Mouse (Mus musculus) brown adipose tissue, adult 24 weeks (tissue): ENCODE results near the gene Nek3. TPM values are rescaled to one million over a fixed set of nuclear protein-coding genes. Genes with fewer than 3 reads are reported as not detected.

Source experiments
- H3K27ac ChIP-seq: fragments of 200-500 bp; replicated peaks from 2 replicates; pipeline ENCODE4 v1.5.1; 2012; ENCODE audit warnings: low read depth, mild to moderate bottlenecking, low read length
- H3K4me1 ChIP-seq: fragments of 200-500 bp; 2 replicates; pipeline ENCODE4 v1.6.1; 2012; ENCODE audit warnings: low read length, mixed read lengths; ENCODE audit not compliant: control insufficient read depth, insufficient read depth, insufficient read length
- H3K4me3 ChIP-seq: fragments of 200-500 bp; 2 replicates; pipeline ENCODE4 v1.5.1; 2012; ENCODE audit warnings: low read depth, mild to moderate bottlenecking, low read length, moderate library complexity; ENCODE audit not compliant: insufficient read depth
- polyA plus RNA-seq: library from polyadenylated mRNA; stranded (reverse); fragments of >200 nt; gene quantifications from 2 replicates; pipeline ENCODE4 v1.2.4, GENCODE M21; 2012; ENCODE audit not compliant: missing spikeins, insufficient read depth, insufficient read length

The Nek3 gene
- 0.58 and 1.4 TPM in 2 replicates for polyA plus RNA-seq

GRCm38 (mm10) chr8:22166080-22166603, at the start of gene Nek3:
Nek3 (minus strand) TSS chr8:22166435.
- H3K27ac ChIP-seq, result no peak within 1 kb of the TSS

DNA sequence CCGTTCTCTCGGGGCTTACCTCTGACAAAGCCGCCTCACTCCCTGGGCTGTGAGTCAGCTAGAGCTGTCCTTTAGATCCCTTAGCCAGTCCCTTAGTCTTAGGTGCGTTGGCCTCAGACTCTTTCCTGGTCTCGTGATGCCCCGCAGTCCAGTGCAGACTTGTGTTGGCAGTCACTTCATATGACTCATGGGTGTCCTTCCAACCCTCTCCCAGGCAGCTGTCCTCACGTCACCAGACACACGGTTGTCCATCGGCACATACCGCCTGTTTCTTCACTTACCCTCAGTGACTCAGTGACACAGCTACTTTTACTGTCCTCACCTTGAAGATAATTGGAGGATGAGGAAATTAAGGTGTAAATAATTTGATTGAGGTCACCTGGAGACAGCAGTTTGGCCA, 48.6 kb upstream of the Nek3 start:
- no peak overlapping the region for H3K4me3 ChIP-seq
- no peaks in the 10 kb centered on the region; the same call in 1 of the 2 replicates for H3K4me1 ChIP-seq
- H3K27ac ChIP-seq, result no peak overlapping the region

More at GRCm38 (mm10) chr8:22166080-22166603, at the start of gene Nek3:
- Histone ChIP-seq H3K4me3 (peak within 1 kb of the TSS; percentile 64), H3K4me1 (no peaks in the 10 kb centered on the region)

GRCm38 (mm10) chr8:22209012-22209411, 42.8 kb upstream of the Nek3 start:
- Histone ChIP-seq H3K4me1 (no peaks in the 10 kb centered on the region; the same call in 1 of the 2 replicates), H3K27ac (0 out of 2 replicates have a peak overlapping the region, but pooled peaks have one; percentile 8), H3K4me3 (no peak overlapping the region)

- Histone ChIP-seq H3K4me3 (no peak overlapping the region), H3K27ac (no peak overlapping the region; the same call in 1 of the 2 replicates), H3K4me1 (no peaks in the 10 kb centered on the region; the same call in 1 of the 2 replicates)
Measured at GRCm38 (mm10) chr8:22207535-22207934, 41.3 kb upstream of the Nek3 start.

DNA sequence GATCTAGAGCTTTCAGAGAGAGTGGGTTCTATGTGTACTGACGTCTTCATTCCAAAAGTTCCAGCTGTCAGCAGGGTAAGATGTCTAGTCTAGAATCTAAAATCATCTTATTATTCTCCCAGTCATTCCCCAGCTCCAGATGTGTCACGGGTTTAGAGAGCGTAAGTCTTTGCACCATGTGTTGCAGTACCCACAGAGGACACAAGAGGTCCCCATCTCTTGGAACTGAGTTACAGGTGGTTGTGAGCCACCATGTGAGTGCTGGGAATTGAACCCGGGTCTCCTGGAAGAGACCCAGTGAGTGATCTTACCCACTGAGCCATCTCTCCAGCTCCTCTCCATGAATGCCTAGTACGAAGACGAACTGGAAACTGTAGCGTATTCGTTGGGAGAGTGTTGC, 33.2 kb upstream of the Nek3 start:
- Histone ChIP-seq H3K4me1 (peaks cover under 1% of the 10 kb centered on the region; the same call in 1 of the 2 replicates), H3K4me3 (no peak overlapping the region)

GRCm38 (mm10) chr8:22197914-22198313, 31.7 kb upstream of the Nek3 start:
- H3K4me1 ChIP-seq, result peaks cover 4% of the 10 kb centered on the region; the same call in 1 of the 2 replicates
- H3K4me3 ChIP-seq, result no peak overlapping the region
- H3K27ac ChIP-seq, result no peak overlapping the region

More for the DNA sequence above, 33.2 kb upstream of the Nek3 start:
- no peak overlapping the region for H3K27ac ChIP-seq

DNA sequence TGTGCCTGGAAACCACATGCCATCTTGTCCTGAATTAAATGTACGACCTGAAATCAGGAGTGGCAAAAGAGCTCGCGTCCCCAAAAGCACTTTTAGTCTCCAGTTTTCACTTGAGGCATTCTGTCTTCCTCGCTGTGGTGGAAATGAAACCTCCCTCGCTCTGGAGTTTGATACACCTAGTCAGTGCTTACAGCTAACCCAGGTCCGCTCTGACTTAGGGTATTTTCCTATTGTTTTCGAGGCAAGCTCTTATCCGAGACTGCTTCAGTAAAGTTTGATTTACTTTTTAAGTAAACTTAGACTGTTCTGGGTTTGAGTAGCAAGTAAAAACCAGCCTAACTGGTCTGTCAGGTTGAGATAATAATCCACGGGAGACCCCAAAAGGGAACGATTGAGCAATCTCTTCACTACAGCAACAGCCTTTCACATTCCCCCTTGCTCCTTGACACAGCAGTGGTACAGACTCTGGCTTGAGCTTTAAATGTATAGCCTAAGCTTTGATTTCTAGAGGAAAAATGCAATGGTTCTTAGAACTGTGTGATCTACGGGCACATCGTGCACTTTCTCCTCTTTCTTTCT, 27.3 kb upstream of the Nek3 start:
- H3K4me1 ChIP-seq, result peaks cover 4% of the 10 kb centered on the region; the same call in 1 of the 2 replicates

GRCm38 (mm10) chr8:22192660-22193431, 26.6 kb upstream of the Nek3 start, which contains the start of gene Vps36:
Vps36 (plus strand) TSS chr8:22192809.
- H3K27ac ChIP-seq, result peak within 1 kb of the TSS; percentile 95
- peak within 1 kb of the TSS; percentile 94 for H3K4me3 ChIP-seq
- H3K4me1 ChIP-seq, result peaks cover 4% of the 10 kb centered on the region; the same call in 1 of the 2 replicates

More for the DNA sequence above, 27.3 kb upstream of the Nek3 start:
- Histone ChIP-seq H3K27ac (peak overlapping the region; percentile 95), H3K4me3 (peak overlapping the region; percentile 94)

GRCm38 (mm10) chr8:22185431-22186397, 19.5 kb upstream of the Nek3 start, which contains the start of gene Ckap2:
Ckap2 (minus strand) TSS chr8:22185819.
- no peak within 1 kb of the TSS for H3K27ac ChIP-seq
- peak within 1 kb of the TSS; percentile 66 for H3K4me3 ChIP-seq
- H3K4me1 ChIP-seq, result no peaks in the 10 kb centered on the region; the same call in 1 of the 2 replicates

DNA sequence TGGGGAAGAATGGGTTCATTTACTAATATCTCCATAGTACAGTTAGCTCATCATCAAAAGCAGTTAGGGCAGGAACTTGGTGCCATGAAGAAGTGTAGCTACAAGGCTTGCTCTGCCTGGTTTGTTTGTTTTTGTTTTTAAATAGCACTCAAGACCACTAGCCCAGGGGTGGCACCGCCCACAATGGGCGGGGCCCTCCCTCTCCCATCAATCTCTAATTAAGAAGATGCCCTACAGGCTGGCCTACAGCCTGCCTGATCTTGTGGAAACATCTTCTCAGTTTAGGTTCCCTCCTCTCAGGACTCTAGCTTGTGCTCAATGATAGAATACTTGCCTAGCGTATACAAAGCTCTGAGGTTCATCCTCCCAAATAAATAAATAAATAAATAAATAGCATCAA, 18.6 kb upstream of the Nek3 start:
- H3K4me1 ChIP-seq, result no peaks in the 10 kb centered on the region; the same call in 1 of the 2 replicates
- H3K4me3 ChIP-seq, result no peak overlapping the region
- H3K27ac ChIP-seq, result no peak overlapping the region

- no peak overlapping the region for H3K27ac ChIP-seq
Measured at GRCm38 (mm10) chr8:22175966-22176365, 9.7 kb upstream of the Nek3 start.

GRCm38 (mm10) chr8:22169167-22169566, 2.9 kb upstream of the Nek3 start:
- Histone ChIP-seq H3K4me3 (no peak overlapping the region), H3K27ac (no peak overlapping the region), H3K4me1 (no peaks in the 10 kb centered on the region)

More at GRCm38 (mm10) chr8:22175966-22176365, 9.7 kb upstream of the Nek3 start:
- no peaks in the 10 kb centered on the region for H3K4me1 ChIP-seq
- H3K4me3 ChIP-seq, result no peak overlapping the region

DNA sequence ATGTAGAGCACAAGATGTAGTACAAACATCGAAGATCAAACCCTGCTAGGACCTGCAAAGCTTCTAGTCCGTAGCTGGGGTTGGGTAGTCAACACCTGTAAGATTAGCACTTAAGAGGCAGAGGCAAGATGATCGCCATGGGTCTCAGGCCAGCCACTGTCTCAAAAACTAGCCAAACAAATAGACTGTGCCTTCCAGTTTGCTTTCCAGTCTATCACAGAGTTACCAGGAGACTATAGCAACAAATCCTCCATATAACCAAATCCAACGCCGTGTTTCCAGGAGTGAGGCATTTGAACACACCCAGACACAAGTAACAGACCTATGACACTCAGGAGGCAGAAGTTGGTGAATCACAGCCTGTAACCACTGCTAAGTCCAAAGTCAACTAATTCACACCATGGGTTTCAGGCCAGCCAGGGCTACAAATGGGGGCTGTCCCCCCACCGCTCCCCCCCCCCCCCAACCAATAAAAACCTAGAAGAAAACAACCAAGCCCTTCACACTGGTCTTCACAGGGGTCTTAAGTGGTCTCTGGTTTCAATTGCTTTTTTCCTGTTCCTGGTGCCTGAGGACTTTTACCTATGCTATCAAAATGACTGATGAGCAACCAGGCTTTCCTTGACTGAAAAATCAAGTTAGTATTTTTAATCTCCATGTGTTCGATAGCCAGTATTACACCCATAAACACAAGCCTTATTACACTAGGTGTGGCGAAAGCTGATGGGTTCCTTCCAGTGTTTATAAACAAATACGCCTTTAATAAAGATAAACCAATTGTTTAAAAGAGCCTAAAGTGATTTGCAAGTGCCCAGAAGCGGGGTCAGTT, 770 bp downstream of the Nek3 start:
- H3K4me1 ChIP-seq, result no peaks in the 10 kb centered on the region
- H3K27ac ChIP-seq, result no peak overlapping the region
- peak overlapping the region; percentile 64 for H3K4me3 ChIP-seq
